Mouse (Mus musculus) fibroblast of lung, adult 2 months (primary cell): ENCODE data around the gene Ttf2.
A peak's percentile ranks its signal among the peaks of the same experiment; 100 is the strongest.

ENCODE experiments used
- DNase-seq: peaks from one replicate; pipeline ENCODE4 v3.0.0-alpha.2; 2011; ENCODE audit warnings: low read depth

Ttf2 gene

GRCm38 (mm10) chr3:100969176-100969917 lies at the start of gene Ttf2:
Ttf2 (minus strand) TSS chr3:100969663.
- peak; percentile 82 for DNase-seq

- DNase-seq = no peak
Observed at GRCm38 (mm10) chr3:101018494-101018893, 49.0 kb upstream of the Ttf2 start.

DNA sequence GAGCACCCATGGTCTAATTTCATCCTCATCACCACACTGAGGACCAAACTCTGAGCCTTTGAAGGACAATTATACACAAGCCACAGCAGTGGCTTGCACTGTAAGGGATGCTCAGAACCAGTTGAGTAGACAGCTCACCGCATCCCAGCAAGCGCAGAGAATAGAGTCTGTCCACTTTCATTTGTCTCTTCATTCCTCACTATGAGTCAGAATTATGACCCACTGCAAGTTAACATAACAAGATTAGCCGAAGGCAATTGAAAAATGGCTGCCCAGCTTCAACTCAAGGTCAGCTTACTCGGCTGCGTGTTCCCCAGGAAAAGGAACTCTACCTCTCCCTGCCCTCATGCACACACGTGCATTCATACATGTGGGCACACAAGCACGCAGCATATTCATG lies 46.6 kb upstream of the Ttf2 start:
- no peak for DNase-seq

DNA sequence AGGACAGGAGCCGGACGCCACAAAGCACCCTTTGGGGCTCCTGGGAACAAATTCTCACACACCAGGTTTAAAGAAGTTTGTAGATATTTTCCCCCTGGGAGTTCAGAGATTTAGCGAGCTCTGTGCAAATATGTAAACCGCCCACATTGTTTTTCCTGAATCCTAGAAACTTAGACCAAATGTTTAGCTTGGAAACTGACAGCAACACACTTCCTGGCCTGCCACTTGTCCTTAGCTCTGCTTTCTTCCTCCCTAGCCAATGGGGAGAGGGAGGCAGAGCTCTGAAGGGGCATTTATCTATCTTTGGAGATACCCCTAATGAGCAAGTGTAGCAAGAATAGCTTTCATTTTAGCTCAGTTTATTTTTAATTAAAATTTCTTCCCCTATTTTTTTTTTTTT lies 45.8 kb upstream of the Ttf2 start:
- DNase-seq = no peak

GRCm38 (mm10) chr3:101013536-101013935 lies 44.1 kb upstream of the Ttf2 start:
- DNase-seq = no peak

- DNase-seq = no peak
Observed at GRCm38 (mm10) chr3:101013005-101013404, 43.5 kb upstream of the Ttf2 start.

GRCm38 (mm10) chr3:101012597-101012996 lies 43.1 kb upstream of the Ttf2 start:
- DNase-seq = no peak

GRCm38 (mm10) chr3:101012131-101012571 lies 42.7 kb upstream of the Ttf2 start:
- DNase-seq = no peak

- DNase-seq = no peak
Observed at GRCm38 (mm10) chr3:101011203-101011600, 41.7 kb upstream of the Ttf2 start.

DNA sequence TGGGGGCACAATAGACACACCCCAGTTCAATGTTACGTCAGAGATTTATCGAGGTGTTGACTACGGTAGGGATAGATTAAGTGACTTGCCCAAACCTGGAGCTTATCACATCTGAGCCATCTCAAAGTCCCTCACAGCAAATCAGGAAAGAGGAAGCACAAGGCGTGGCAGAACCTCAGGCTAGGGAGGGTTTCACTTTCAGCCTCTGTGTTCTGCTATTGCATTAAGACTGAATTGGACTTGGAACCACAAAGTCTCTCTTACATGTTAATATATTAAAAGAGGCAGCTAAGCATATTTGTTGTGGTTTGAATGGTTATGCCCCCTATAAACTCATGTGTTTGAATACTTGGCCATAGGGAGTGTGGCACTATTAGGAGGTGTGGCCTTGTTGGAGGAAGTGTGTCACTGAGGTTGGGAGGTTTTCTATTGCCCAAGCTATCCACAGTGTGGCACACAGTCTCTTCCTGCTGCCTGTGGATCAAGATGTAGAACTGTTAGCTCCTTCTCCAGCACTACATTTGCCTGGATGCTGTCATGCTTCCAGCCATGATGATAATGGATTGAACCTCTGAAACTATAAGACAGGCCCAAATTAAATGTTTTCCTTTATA lies 41.2 kb upstream of the Ttf2 start:
- DNase-seq = no peak

DNA sequence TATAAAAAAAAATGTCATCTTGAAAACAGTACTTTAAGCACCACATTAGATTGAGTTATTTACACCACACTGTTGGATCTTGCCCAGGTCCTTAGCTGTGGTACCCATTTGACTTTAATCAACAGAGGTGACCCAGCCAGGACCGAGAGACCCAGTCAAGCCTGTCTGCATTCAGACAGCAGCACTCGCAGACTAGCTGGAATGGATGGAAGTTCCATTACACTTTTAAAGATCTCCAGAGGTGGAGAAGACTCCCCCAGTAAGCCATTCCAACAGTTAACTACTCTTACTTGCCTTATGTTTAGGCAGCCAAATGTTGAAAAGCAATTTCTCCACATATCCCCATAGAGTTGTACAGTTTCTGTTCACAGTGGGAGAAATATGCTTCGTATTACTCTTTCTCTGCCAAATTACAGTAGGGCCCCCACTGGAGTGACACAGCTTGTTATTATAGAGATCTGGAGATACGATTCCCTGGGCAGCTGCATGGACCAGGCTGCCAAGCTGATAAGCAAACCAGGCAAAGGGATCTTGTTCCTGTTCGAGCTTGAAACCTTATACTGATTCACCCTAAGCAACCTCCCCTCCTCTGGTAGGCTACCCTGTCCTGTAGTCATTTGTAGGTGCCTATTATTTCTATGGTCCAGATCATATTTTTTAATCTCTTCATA lies 37.8 kb upstream of the Ttf2 start:
- DNase-seq = no peak

DNA sequence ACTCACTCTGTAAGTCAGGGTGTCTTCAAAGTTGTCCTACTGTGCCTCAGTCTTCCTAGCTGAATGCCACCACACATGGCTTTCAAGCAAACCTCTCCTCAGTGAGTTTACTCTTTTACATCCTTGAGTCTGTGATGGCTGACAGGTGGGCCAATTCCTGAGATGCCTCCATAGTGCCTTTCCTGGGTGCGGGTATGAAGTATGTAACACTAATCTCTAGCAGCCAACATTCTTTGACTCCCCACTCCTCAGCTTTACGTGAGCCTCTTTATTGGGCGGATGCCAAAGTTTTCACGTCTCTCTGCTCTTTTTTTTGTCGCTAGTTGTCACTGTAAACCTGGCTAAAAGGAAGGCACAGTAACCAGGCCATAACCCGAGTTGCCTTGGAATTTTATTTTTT lies 35.9 kb upstream of the Ttf2 start:
- DNase-seq = no peak

- DNase-seq = no peak
Observed at GRCm38 (mm10) chr3:101003575-101004356, 34.3 kb upstream of the Ttf2 start.

GRCm38 (mm10) chr3:100999732-101000131 lies 30.3 kb upstream of the Ttf2 start:
- DNase-seq = no peak

- DNase-seq = peak; percentile 43
Observed at GRCm38 (mm10) chr3:100998904-100999340, 29.5 kb upstream of the Ttf2 start.

GRCm38 (mm10) chr3:100997785-100998570 lies 28.5 kb upstream of the Ttf2 start:
- peak; percentile 41 for DNase-seq

- no peak for DNase-seq
Observed at GRCm38 (mm10) chr3:100994252-100994651, 24.8 kb upstream of the Ttf2 start.

DNA sequence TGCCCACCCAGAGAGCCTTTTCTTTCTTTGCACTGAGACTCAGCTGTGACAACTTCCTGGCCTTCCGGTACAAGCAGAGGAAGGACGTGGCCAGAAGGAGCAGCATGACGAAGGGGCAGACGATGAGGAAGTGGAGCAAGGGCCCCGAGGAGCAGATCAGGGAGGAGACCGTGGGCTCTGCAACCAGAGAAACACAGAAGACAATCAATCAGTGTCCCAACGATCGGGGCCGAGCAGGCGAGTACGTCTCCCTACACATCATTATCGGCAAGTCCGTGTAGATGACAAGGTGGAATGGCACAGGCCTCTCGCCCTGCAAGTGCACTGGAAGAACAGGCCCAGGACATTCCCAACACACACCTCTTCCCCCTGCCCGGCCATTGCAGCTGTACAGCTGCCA lies 24.3 kb upstream of the Ttf2 start:
- DNase-seq = no peak

DNA sequence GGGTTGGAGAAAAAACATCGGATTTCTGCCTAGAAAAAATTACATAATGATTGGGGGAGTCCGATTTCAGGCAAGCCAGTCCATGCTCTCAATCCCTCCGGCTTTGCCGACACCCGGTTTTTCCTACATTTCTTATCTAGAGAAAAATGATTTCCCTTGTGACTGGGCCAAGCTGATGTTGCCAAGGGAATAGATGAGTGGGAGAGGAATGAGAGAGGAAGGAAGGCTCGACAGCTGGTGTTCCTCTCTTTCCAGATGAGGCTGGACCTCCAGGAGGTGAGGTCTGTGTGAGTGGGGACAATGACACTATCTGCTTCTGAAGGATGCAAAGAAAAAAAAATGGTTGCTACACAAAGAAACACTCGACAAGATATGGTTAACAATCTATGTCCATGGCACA lies 23.7 kb upstream of the Ttf2 start:
- no peak for DNase-seq

DNA sequence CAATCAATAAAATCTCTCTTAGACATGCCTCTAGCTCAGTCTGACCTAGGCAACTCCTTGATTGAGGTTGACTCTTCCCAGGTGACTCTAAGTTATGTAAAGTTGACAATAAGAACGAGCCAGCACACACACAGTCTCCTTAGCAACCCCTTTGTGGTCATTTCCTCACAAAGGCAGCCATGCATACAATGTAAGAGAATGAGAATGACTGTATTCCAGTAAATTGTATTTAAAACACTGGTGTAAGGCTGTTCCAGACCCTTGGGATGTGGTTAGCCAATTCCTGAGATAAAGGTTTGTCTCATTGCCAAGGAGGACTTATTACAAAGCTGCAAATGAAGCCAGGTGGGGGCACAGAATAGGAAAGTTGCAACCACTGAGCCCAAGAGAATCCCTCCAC lies 20.8 kb upstream of the Ttf2 start:
- DNase-seq = no peak

DNA sequence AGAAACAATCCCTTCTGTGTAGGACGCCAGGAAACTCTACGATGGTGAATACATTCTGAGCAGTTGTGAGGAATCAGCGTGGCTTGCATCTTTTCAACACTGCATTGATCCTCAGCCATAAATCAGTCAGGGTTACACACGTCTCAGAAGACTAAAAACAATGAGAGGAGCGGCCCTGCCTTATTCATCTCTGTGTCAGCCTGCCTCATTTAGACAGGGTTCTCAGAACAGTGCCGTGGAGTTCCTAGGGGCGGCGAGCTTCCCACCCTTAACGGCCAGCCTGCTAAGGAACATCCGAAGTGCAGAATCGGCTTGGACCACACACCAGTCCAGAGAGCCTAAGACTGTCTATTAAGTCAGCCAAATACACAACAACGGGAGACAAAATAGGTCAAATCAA lies 20.0 kb upstream of the Ttf2 start:
- no peak for DNase-seq

DNA sequence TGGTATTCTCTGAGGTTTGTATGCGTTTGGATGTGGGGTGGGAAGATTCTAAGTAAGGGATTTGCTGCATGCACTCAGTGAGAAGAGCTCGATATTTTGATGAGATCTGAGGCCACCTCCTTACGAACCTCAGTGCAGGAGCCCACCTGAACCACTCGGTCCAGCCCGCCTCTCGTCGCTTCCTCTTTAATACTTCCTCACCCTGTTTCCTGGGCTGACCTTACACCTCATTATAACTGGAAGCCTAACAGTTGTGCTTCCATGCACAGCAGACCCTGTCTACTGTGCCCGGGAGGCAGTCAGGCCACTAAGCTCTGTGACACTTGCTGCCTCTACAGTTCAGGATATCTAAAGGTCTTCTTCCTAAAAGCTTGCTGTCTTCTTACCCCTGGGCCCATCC lies 9.8 kb upstream of the Ttf2 start:
- no peak for DNase-seq
